Mouse (Mus musculus) erythroblast, embryonic 14.5 days (primary cell): ENCODE data around the gene Nup205. TPM values are rescaled to one million over a fixed set of nuclear protein-coding genes. Genes with fewer than 3 reads are reported as not detected.

ENCODE experiments used
- H3K27me3 ChIP-seq: 2 replicates; pipeline ENCODE4 v1.6.1; 2012; ENCODE audit warnings: inconsistent platforms; ENCODE audit not compliant: control insufficient read depth
- H3K36me3 ChIP-seq: 2 replicates; pipeline ENCODE4 v1.6.1; 2012; ENCODE audit warnings: mild to moderate bottlenecking, inconsistent platforms; ENCODE audit not compliant: control insufficient read depth
- H3K4me1 ChIP-seq: 2 replicates; pipeline ENCODE4 v1.6.1; 2012; ENCODE audit warnings: inconsistent platforms; ENCODE audit not compliant: control insufficient read depth
- H3K4me3 ChIP-seq: replicated peaks from 2 replicates; pipeline ENCODE3; 2012; ENCODE audit warnings: moderate library complexity, mild to moderate bottlenecking, inconsistent platforms
- H3K9me3 ChIP-seq: 2 replicates; pipeline ENCODE4 v1.6.1; 2012; ENCODE audit warnings: low read length, inconsistent platforms, mixed read lengths; ENCODE audit not compliant: control insufficient read depth
- GATA1 ChIP-seq: IDR thresholded peaks from 2 replicates; pipeline ENCODE4 v1.6.1; 2012; ENCODE audit warnings: low read length, inconsistent platforms, mixed read lengths
- TAL1 ChIP-seq: IDR thresholded peaks from 3 replicates; pipeline ENCODE4 v1.6.1; 2012; ENCODE audit warnings: low read length, inconsistent platforms, mixed read lengths
- polyA plus RNA-seq: library from polyadenylated mRNA; stranded (reverse); fragments of >175 nt; gene quantifications from 2 replicates; pipeline ENCODE4 v1.2.3, GENCODE M21; 2012

Gene Nup205
- polyA plus RNA-seq, 1 experiment = 0.25 TPM

DNA sequence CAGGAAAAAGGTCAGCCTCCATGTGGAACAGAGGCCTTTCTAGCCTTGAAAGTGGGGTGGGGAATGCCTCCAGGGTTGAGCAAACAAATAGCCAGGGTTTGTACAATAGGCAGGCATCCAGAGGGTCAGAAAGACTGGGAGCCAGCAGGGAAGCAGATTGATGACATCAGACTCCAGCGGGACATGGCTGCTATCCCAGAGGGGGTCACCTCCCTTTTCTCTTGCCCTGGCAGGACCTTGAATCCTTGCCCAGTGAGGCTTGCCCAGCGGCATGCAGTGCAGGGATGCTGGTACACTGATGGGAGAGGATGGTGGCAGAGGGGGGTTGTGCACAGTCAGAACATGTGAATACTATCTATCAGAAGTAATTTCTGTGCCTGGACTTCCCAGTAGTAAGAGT, 119.8 kb downstream of the Nup205 start:
- no peaks in the 10 kb centered on the region for H3K9me3 ChIP-seq
- H3K36me3 ChIP-seq = no peaks in the 10 kb centered on the region
- TF ChIP-seq TAL1 (no peak), GATA1 (no peak)
- peaks cover 1% of the 10 kb centered on the region; the same call in 1 of the 2 replicates for H3K4me1 ChIP-seq
- no peak overlapping the region for H3K4me3 ChIP-seq
- no peaks in the 10 kb centered on the region for H3K27me3 ChIP-seq

Other genes with a start within 250 kb of the Nup205 start
- gene Slc23a4, start 189.0 kb upstream of the Nup205 start, polyA plus RNA-seq = not detected in 2 replicates
- gene Cnot4, start 43.7 kb upstream of the Nup205 start, polyA plus RNA-seq = 0.46 and 0.74 TPM in 2 replicates
- not detected in 2 replicates for gene Slc13a4, start 130.7 kb downstream of the Nup205 start, polyA plus RNA-seq
- gene Fam180a, start 148.7 kb downstream of the Nup205 start, polyA plus RNA-seq = not detected in 2 replicates